Mouse (Mus musculus) CH12.LX (cell line): ENCODE results near the gene Fam20a.
A peak's percentile ranks its signal among the peaks of the same experiment; 100 is the strongest.

Source experiments
- CTCF ChIP-seq, 2 experiments: IDR thresholded peaks in 1 of 2; conservative IDR thresholded peaks in 1 of 2; 2 replicates each; pipeline ENCODE4 v1.5.1; 2011 to 2012; ENCODE audit warnings: low read depth in 2 of 2, low read length in 2 of 2, improper control_type of control experiment in 1 of 2, inconsistent platforms in 1 of 2, mild to moderate bottlenecking in 1 of 2, moderate library complexity in 1 of 2
- MAFK ChIP-seq: IDR thresholded peaks from 2 replicates; pipeline ENCODE4 v1.6.1; 2011; ENCODE audit warnings: low read length, improper control_type of control experiment; ENCODE audit not compliant: insufficient replicate concordance
- MAX ChIP-seq: IDR thresholded peaks from 2 replicates; pipeline ENCODE4 v1.6.1; 2011; ENCODE audit warnings: low read length, improper control_type of control experiment
- RCOR1 ChIP-seq: conservative IDR thresholded peaks from 2 replicates; pipeline ENCODE4 v1.6.1; 2012; ENCODE audit warnings: low read depth, mild to moderate bottlenecking, inconsistent platforms, low read length, improper control_type of control experiment
- USF1 ChIP-seq: IDR thresholded peaks from 2 replicates; pipeline ENCODE4 v1.6.1; 2014; ENCODE audit warnings: low read depth, mild to moderate bottlenecking, inconsistent platforms, low read length, improper control_type of control experiment

DNA sequence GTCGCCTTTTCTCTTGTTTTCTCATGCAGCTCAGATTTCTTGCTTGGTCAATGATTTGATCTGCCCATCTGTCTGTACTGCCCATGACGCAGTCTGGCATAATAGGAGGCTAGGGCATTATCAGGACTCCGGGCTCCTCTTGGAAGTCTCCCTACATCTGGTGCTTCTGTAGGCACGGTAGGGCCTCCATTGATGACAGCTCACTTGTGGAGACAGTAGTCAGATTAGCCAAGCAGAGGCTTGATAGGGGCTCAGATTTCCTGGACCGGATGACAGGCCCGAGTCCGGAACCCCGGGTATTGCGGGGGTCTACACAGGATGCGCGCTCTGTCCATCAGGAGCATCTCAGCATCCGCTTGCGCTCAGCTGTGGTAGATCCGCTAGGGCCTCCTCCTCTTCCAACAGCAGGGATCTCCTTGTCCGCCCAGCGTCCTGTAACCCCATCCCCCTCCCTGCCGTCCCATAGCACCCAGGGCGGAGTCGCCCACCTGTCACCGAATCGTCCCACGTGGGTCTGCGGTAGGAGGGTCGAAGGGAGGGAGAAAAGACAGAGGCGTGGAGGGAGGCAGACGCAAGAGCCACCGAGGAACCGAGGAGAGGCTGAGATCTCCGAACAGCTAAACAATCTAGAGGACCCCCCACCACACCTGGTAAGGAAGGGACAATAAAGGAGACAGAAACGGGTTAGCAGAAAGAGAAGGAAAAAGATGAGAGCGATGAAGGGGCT, 71.9 kb downstream of the Fam20a start:
- TF ChIP-seq MAX (peak; percentile 89), CTCF (conservative IDR thresholded peaks at IDR 0.05 in 1 of 2, IDR thresholded peaks at IDR 0.05 in 1 of 2; ENCODE audit: low read depth in 2 of 2, low read length in 2 of 2) (no peak), RCOR1 (no peak), MAFK (no peak), USF1 (peak; percentile 71)
